Mouse (Mus musculus) limb, embryonic 14.5 days (tissue): ENCODE data around the gene Syde2. TPM values are rescaled to one million over a fixed set of nuclear protein-coding genes. Genes with fewer than 3 reads are reported as not detected.

Source experiments
- ATAC-seq: fragments of 200-750 bp; cut with Nextera tagmentation; 2 replicates; pipeline ENCODE4 v1.8.0; 2017; ENCODE audit warnings: low read depth, moderate number of reproducible peaks, moderate TSS enrichment; ENCODE audit not compliant: low FRiP score
- DNase-seq: peaks from one replicate; pipeline ENCODE4 v3.0.0-alpha.2; 2015; ENCODE audit warnings: low spot score
- H3K27ac ChIP-seq: fragments of 300-500 bp; sonication (generic); replicated peaks from 2 replicates; pipeline ENCODE4 v1.5.1; 2014; ENCODE audit warnings: low read depth, mild to moderate bottlenecking, low read length, moderate library complexity, mixed read lengths
- H3K27me3 ChIP-seq: fragments of 300-500 bp; sonication (generic); 2 replicates; pipeline ENCODE4 v1.6.1; 2014; ENCODE audit warnings: low read length, mixed read lengths; ENCODE audit not compliant: control insufficient read depth, insufficient read depth
- H3K36me3 ChIP-seq: fragments of 300-500 bp; sonication (generic); 2 replicates; pipeline ENCODE4 v1.6.1; 2014; ENCODE audit warnings: mild to moderate bottlenecking, low read length, moderate library complexity, mixed read lengths; ENCODE audit not compliant: control insufficient read depth, insufficient read depth
- H3K4me1 ChIP-seq: fragments of 300-500 bp; sonication (generic); 2 replicates; pipeline ENCODE4 v1.6.1; 2014; ENCODE audit warnings: antibody characterized with exemption, low read length, mixed read lengths; ENCODE audit not compliant: control insufficient read depth, insufficient read depth
- H3K4me2 ChIP-seq: fragments of 300-500 bp; sonication (generic); replicated peaks from 2 replicates; pipeline ENCODE4 v1.6.1; 2014; ENCODE audit warnings: low read depth, mild to moderate bottlenecking, low read length, moderate library complexity; ENCODE audit not compliant: severe bottlenecking
- H3K4me3 ChIP-seq: fragments of 300-500 bp; sonication (generic); replicated peaks from 2 replicates; pipeline ENCODE4 v1.5.1; 2014; ENCODE audit warnings: low read length
- H3K9ac ChIP-seq: fragments of 300-500 bp; sonication (generic); 2 replicates; pipeline ENCODE4 v1.6.1; 2014; ENCODE audit warnings: mild to moderate bottlenecking, low read depth, low read length, moderate library complexity; ENCODE audit not compliant: severe bottlenecking
- H3K9me3 ChIP-seq: fragments of 300-500 bp; sonication (generic); 2 replicates; pipeline ENCODE4 v1.6.1; 2016; ENCODE audit warnings: low read length; ENCODE audit not compliant: control insufficient read depth
- POLR2A ChIP-seq: fragments of 200-500 bp; IDR thresholded peaks from 2 replicates; pipeline ENCODE4 v1.8.0; 2012; ENCODE audit warnings: inconsistent platforms, mild to moderate bottlenecking, moderate library complexity, borderline replicate concordance; ENCODE audit not compliant: insufficient read depth, insufficient read length; ENCODE audit errors: extremely low read depth
- WGBS: fragments of 180-500 bp; shearing (Covaris S2); extraction: QIAGEN DNeasy Blood & Tissue Kit; methylation state at CpG from one replicate; pipeline ENCODE4 v1.1.7; 2014; 5-methylcytosine and 5-hydroxymethylcytosine counted together
- polyA plus RNA-seq, 2 experiments: library from polyadenylated mRNA; depleted of rRNA in 1 of 2; stranded (reverse) in 1 of 2; unstranded in 1 of 2; fragments of >200 nt; fragmentation: Nextera tagmentation in 1 of 2; extraction: Ambion mirVana in 1 of 2; gene quantifications; 2 replicates each; pipeline versions ENCODE4 v1.2.1 to v1.2.3; 2012 to 2014

Syde2 gene
- polyA plus RNA-seq, 2 experiments = 2.8 to 6.0 TPM

- no peak for ATAC-seq
- H3K27ac ChIP-seq = no peak overlapping the region
- H3K4me2 ChIP-seq = no peak overlapping the region; the same call in 1 of the 2 replicates
- DNase-seq = no peak
- no peaks in the 10 kb centered on the region for H3K9me3 ChIP-seq
- H3K9ac ChIP-seq = no peak overlapping the region
- H3K36me3 ChIP-seq = no peaks in the 10 kb centered on the region
- H3K4me3 ChIP-seq = no peak overlapping the region
- no peaks in the 10 kb centered on the region for H3K27me3 ChIP-seq
- H3K4me1 ChIP-seq = peaks cover 7% of the 10 kb centered on the region
- 36% methylated on average over 5 of the region's 5 CpGs for WGBS
- no peak for TF ChIP-seq POLR2A
These were observed 36.9 kb upstream of the Syde2 start for GRCm38 (mm10) chr3:145950815-145951130.

DNA sequence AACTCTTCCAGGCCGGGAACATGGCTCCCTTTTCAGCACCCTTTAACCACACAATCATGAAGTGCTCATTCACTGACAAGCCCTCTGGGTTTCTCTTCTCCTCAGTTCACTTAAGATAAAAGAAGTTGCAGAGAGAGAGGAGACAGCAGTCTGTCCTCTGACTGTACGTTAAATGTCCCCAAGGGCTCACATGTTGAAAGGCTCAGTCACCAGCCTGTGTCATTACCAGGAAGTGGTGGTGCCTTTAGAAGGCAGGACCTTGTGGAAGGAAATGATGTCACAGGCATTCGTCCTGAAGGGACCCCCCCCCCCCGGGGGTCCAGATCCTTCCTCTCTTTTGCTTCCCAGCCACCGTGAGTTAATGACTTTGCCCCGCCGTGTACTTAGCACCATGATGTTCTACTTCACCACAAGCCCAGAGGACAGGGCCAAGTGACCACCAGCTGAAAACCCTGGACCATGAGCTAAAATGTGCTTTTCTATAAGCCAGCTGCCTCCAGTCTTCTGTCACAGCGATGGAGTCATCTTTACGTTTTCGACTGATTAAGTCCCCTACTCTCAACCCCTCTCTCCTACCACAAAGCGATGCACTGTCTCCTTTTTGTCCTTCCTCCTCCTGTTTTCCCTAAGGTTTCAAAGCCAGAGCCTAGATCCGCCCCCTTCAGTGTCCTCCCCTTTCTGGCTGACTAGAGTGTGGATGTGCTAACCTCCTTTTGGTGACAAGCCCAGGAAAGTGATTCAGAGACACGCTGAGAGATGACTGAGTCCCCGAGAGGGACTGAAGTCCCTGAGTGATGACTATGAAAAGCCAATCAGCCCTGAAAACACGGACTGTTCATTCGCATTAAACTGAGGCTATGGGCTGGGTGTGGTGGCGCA, 36.1 kb upstream of the Syde2 start:
- no peak overlapping the region for H3K4me2 ChIP-seq
- no peaks in the 10 kb centered on the region for H3K36me3 ChIP-seq
- H3K9ac ChIP-seq = no peak overlapping the region
- H3K27ac ChIP-seq = no peak overlapping the region
- DNase-seq (no peak), ATAC-seq (no peak)
- 73% methylated on average over 17 of the region's 17 CpGs for WGBS
- H3K27me3 ChIP-seq = no peaks in the 10 kb centered on the region
- no peak for TF ChIP-seq POLR2A
- no peaks in the 10 kb centered on the region for H3K9me3 ChIP-seq
- no peak overlapping the region for H3K4me3 ChIP-seq
- peaks cover 4% of the 10 kb centered on the region for H3K4me1 ChIP-seq

DNA sequence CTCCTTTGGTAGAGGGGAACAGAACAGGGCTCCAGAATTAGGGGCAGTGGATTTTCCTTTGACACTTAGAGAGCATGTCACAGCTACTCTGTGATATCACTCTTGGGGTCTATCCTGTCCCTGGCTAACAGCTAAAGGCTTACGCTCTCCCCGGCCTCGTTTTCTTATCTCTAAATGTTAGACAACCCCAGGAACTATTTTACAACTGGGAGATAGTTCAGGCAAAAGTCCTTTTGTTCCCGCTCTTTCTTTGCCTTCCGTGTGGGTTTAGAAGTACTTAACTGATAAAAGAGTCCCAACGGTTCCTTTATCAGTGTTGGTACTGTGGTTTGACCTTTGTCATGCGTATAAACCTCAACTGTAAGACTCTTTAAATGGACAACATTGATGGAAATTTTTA, 34.7 kb upstream of the Syde2 start:
- H3K9me3 ChIP-seq = 0 out of 2 replicates have a peak, but pooled peaks cover 3% of the 10 kb centered on the region
- H3K4me1 ChIP-seq = peaks cover 4% of the 10 kb centered on the region
- no peaks in the 10 kb centered on the region for H3K36me3 ChIP-seq
- ATAC-seq (no peak), DNase-seq (no peak)
- no peak overlapping the region for H3K27ac ChIP-seq
- no peaks in the 10 kb centered on the region for H3K27me3 ChIP-seq
- no peak overlapping the region for H3K4me2 ChIP-seq
- 86% methylated on average over 7 of the region's 7 CpGs for whole genome bisulfite sequencing
- H3K4me3 ChIP-seq = no peak overlapping the region
- no peak for TF ChIP-seq POLR2A
- no peak overlapping the region for H3K9ac ChIP-seq

GRCm38 (mm10) chr3:145953411-145953810, 34.3 kb upstream of the Syde2 start:
- H3K36me3 ChIP-seq = no peaks in the 10 kb centered on the region
- H3K27ac ChIP-seq = no peak overlapping the region
- H3K4me2 ChIP-seq = no peak overlapping the region
- WGBS = 89% methylated on average over 2 of the region's 2 CpGs
- H3K9ac ChIP-seq = no peak overlapping the region
- H3K4me1 ChIP-seq = peaks cover 4% of the 10 kb centered on the region
- no peak for TF ChIP-seq POLR2A
- DNase-seq = no peak
- no peaks in the 10 kb centered on the region for H3K27me3 ChIP-seq
- H3K9me3 ChIP-seq = 0 out of 2 replicates have a peak, but pooled peaks cover 3% of the 10 kb centered on the region
- no peak for ATAC-seq
- no peak overlapping the region for H3K4me3 ChIP-seq

DNA sequence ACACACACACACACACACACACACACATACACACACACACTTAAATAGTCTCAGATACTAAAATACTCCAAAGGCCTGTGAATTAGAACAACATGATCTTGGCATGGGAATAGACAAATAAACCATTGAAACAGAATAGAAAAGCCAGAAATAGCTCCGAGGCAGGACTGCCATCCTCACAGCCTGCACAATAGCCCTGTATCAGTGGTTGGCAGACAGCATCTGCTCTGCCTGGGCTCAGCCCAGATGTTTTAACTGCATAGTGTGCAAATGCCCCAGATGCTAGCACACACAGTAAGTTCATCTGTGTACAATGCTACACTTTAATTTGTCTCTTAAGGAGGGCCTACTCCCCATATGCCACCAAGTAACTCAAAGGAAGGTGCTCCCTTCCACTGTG, 27.8 kb upstream of the Syde2 start:
- no peak for TF ChIP-seq POLR2A
- ATAC-seq = no peak

More for the DNA sequence above, 27.8 kb upstream of the Syde2 start:
- H3K9ac ChIP-seq = no peak overlapping the region
- H3K4me2 ChIP-seq = no peak overlapping the region
- no peak for DNase-seq
- H3K4me1 ChIP-seq = peaks cover 20% of the 10 kb centered on the region
- WGBS = 47% methylated on average over 1 of the region's 1 CpGs
- H3K27ac ChIP-seq = no peak overlapping the region
- no peak overlapping the region for H3K4me3 ChIP-seq
- H3K27me3 ChIP-seq = no peaks in the 10 kb centered on the region
- no peaks in the 10 kb centered on the region for H3K36me3 ChIP-seq
- 0 out of 2 replicates have a peak, but pooled peaks cover 3% of the 10 kb centered on the region for H3K9me3 ChIP-seq
